Mouse (Mus musculus): Measurements from ENCODE around the gene Pbx2. TPM values are rescaled to one million over a fixed set of nuclear protein-coding genes. Genes with fewer than 3 reads are reported as not detected.

The Pbx2 gene
- 1.8 and 2.0 TPM in 2 replicates for polyA plus RNA-seq (2021; fragmentation: Nextera tagmentation)
- long read RNA-seq, experiment 1, partial matches to known transcripts = 1 of 3 reads
- long read RNA-seq, experiment 1, other reads (novel, unspliced or antisense) = 1 of 3 reads
- long read RNA-seq, experiment 2, partial matches to known transcripts = 4 of 6 reads
- long read RNA-seq, experiment 2, other reads (novel, unspliced or antisense) = 1 of 6 reads

GRCm38 (mm10) chr17:34591029-34591993 is at the start of gene Pbx2:
Pbx2 (plus strand) TSS chr17:34591266.

GRCm38 (mm10) chr17:34564003-34564421 is 27.1 kb upstream of the Pbx2 start, which contains the start of gene Notch4:
Notch4 (plus strand) TSS chr17:34564268.

GRCm38 (mm10) chr17:34589681-34590101 is 1.4 kb upstream of the Pbx2 start, which contains the start of gene Gpsm3:
Gpsm3 (plus strand) TSS chr17:34589806.

GRCm38 (mm10) chr17:34597566-34598095 is 6.6 kb downstream of the Pbx2 start, which contains the start of gene Ager:
Ager (plus strand) TSS chr17:34597862.

GRCm38 (mm10) chr17:34603375-34604060 is 12.5 kb downstream of the Pbx2 start, which contains the start of gene Rnf5:
Rnf5 (minus strand) TSS chr17:34603690.

GRCm38 (mm10) chr17:34604061-34604508 is 13.0 kb downstream of the Pbx2 start, which contains the start of gene Agpat1:
Agpat1 (plus strand) TSS chr17:34604262.

GRCm38 (mm10) chr17:34615871-34616270 is 24.8 kb downstream of the Pbx2 start, which contains the start of gene Egfl8:
Egfl8 (minus strand) TSS chr17:34615971.

GRCm38 (mm10) chr17:34627943-34628643 is 37.0 kb downstream of the Pbx2 start, which contains the start of gene Ppt2:
Ppt2 (minus strand) TSS chr17:34628510.

GRCm38 (mm10) chr17:34629221-34629751 is 38.2 kb downstream of the Pbx2 start, which contains the start of gene Prrt1:
Prrt1 (plus strand) TSS chr17:34629533.

GRCm38 (mm10) chr17:34644608-34645007 is 53.5 kb downstream of the Pbx2 start, which contains the start of gene Fkbpl:
Fkbpl (plus strand) TSS chr17:34644764.

Other genes starting within 250 kb of the Pbx2 start
- gene Btnl2, start 236.4 kb upstream of the Pbx2 start, polyA plus RNA-seq (2021; fragmentation: Nextera tagmentation) = not detected in 2 replicates
- not detected in 2 replicates for gene Btnl1, start 214.1 kb upstream of the Pbx2 start, polyA plus RNA-seq (2021; fragmentation: Nextera tagmentation)
- gene BC051142, start 192.4 kb upstream of the Pbx2 start, polyA plus RNA-seq (2021; fragmentation: Nextera tagmentation) = 0.94 and 1.4 TPM in 2 replicates
- not detected in 2 replicates for gene Btnl4, start 113.9 kb upstream of the Pbx2 start, polyA plus RNA-seq (2021; fragmentation: Nextera tagmentation)
- not detected in 2 replicates for gene Btnl6, start 73.9 kb upstream of the Pbx2 start, polyA plus RNA-seq (2021; fragmentation: Nextera tagmentation)
- 1.1 and 1.3 TPM in 2 replicates for gene Notch4, start 27.0 kb upstream of the Pbx2 start, polyA plus RNA-seq (2021; fragmentation: Nextera tagmentation)
- 0.38 and 0.58 TPM in 2 replicates for gene Gpsm3, start 1.5 kb upstream of the Pbx2 start, polyA plus RNA-seq (2021; fragmentation: Nextera tagmentation)
- gene Ager, start 6.6 kb downstream of the Pbx2 start, polyA plus RNA-seq (2021; fragmentation: Nextera tagmentation) = 0.57 and 2.0 TPM in 2 replicates
- gene Rnf5, start 12.4 kb downstream of the Pbx2 start, polyA plus RNA-seq (2021; fragmentation: Nextera tagmentation) = 191 and 194 TPM in 2 replicates
- 76.2 and 84.4 TPM in 2 replicates for gene Agpat1, start 13.0 kb downstream of the Pbx2 start, polyA plus RNA-seq (2021; fragmentation: Nextera tagmentation)
- 2.5 and 3.3 TPM in 2 replicates for gene Egfl8, start 24.7 kb downstream of the Pbx2 start, polyA plus RNA-seq (2021; fragmentation: Nextera tagmentation)
- gene Ppt2, start 37.2 kb downstream of the Pbx2 start, polyA plus RNA-seq (2021; fragmentation: Nextera tagmentation) = 8.3 and 9.4 TPM in 2 replicates
- gene Prrt1, start 38.3 kb downstream of the Pbx2 start, polyA plus RNA-seq (2021; fragmentation: Nextera tagmentation) = 19.2 and 21.3 TPM in 2 replicates
- gene Fkbpl, start 53.5 kb downstream of the Pbx2 start, polyA plus RNA-seq (2021; fragmentation: Nextera tagmentation) = 18.3 and 19.7 TPM in 2 replicates
- gene Atf6b, start 55.9 kb downstream of the Pbx2 start, polyA plus RNA-seq (2021; fragmentation: Nextera tagmentation) = 35.3 and 40.9 TPM in 2 replicates
- gene Tnxb, start 79.3 kb downstream of the Pbx2 start, polyA plus RNA-seq (2021; fragmentation: Nextera tagmentation) = 0.31 and 0.33 TPM in 2 replicates
- 9.3 and 15.6 TPM in 2 replicates for gene C4b, start 152.6 kb downstream of the Pbx2 start, polyA plus RNA-seq (2021; fragmentation: Nextera tagmentation)
- gene Cyp21a1, start 213.3 kb downstream of the Pbx2 start, polyA plus RNA-seq (2021; fragmentation: Nextera tagmentation) = not detected in 2 replicates
- 55.5 and 61.6 TPM in 2 replicates for gene Stk19, start 245.7 kb downstream of the Pbx2 start, polyA plus RNA-seq (2021; fragmentation: Nextera tagmentation)
- gene Dxo, start 245.8 kb downstream of the Pbx2 start, polyA plus RNA-seq (2021; fragmentation: Nextera tagmentation) = 26.3 and 27.8 TPM in 2 replicates